Mouse (Mus musculus): ENCODE results near the gene Ntn1. TPM values are rescaled to one million over a fixed set of nuclear protein-coding genes. Genes with fewer than 3 reads are reported as not detected.

Gene Ntn1
- polyA plus RNA-seq, 1 experiment from 2014 or later, result 15.7 TPM

GRCm38 (mm10) chr11:68261162-68261892 lies 139.3 kb downstream of the Ntn1 start:
- H3K9ac ChIP-seq (replicated peaks; ENCODE audit: low read depth, low read length), result no peak overlapping the region
- H3K4me2 ChIP-seq (ENCODE audit: low read depth, low read length), result no peak overlapping the region
- no peak overlapping the region for H3K4me3 ChIP-seq (ENCODE audit: low read depth, low read length)
- H3K36me3 ChIP-seq (ENCODE audit: control insufficient read depth, insufficient read depth, low read length), result no peaks in the 10 kb centered on the region
- no peak overlapping the region for H3K27ac ChIP-seq (ENCODE audit: low read depth, low read length)
- no peaks in the 10 kb centered on the region for H3K4me1 ChIP-seq (ENCODE audit: control insufficient read depth, insufficient read depth, low read length)
- no peaks in the 10 kb centered on the region for H3K9me3 ChIP-seq (ENCODE audit: control insufficient read depth, low read length)
- ATAC-seq (ENCODE audit: low read depth), result no peak
- WGBS, result 77% methylated on average over 10 of the region's 10 CpGs
- no peaks in the 10 kb centered on the region for H3K27me3 ChIP-seq (ENCODE audit: control insufficient read depth, insufficient read depth, low read length)

- H3K9me3 ChIP-seq (ENCODE audit: control insufficient read depth, low read length), result no peaks in the 10 kb centered on the region
- no peaks in the 10 kb centered on the region for H3K27me3 ChIP-seq (ENCODE audit: control insufficient read depth, insufficient read depth, low read length)
- no peak for ATAC-seq (ENCODE audit: low read depth)
- over 99% methylated on average over 6 of the region's 6 CpGs for WGBS
- no peak overlapping the region for H3K4me3 ChIP-seq (ENCODE audit: low read depth, low read length)
- H3K36me3 ChIP-seq (ENCODE audit: control insufficient read depth, insufficient read depth, low read length), result no peaks in the 10 kb centered on the region
- H3K9ac ChIP-seq (replicated peaks; ENCODE audit: low read depth, low read length), result no peak overlapping the region
- no peak overlapping the region for H3K4me2 ChIP-seq (ENCODE audit: low read depth, low read length)
- no peak overlapping the region for H3K27ac ChIP-seq (ENCODE audit: low read depth, low read length)
- H3K4me1 ChIP-seq (ENCODE audit: control insufficient read depth, insufficient read depth, low read length), result no peaks in the 10 kb centered on the region
Measured at GRCm38 (mm10) chr11:68260399-68260798, 140.2 kb downstream of the Ntn1 start.

GRCm38 (mm10) chr11:68258498-68258897 lies 142.1 kb downstream of the Ntn1 start:
- 87% methylated on average over 4 of the region's 4 CpGs for WGBS
- H3K27me3 ChIP-seq (ENCODE audit: control insufficient read depth, insufficient read depth, low read length), result no peaks in the 10 kb centered on the region
- H3K4me3 ChIP-seq (ENCODE audit: low read depth, low read length), result no peak overlapping the region
- no peaks in the 10 kb centered on the region for H3K36me3 ChIP-seq (ENCODE audit: control insufficient read depth, insufficient read depth, low read length)
- H3K4me2 ChIP-seq (ENCODE audit: low read depth, low read length), result no peak overlapping the region
- no peak overlapping the region for H3K27ac ChIP-seq (ENCODE audit: low read depth, low read length)
- no peak for ATAC-seq (ENCODE audit: low read depth)
- H3K9me3 ChIP-seq (ENCODE audit: control insufficient read depth, low read length), result no peaks in the 10 kb centered on the region
- H3K9ac ChIP-seq (replicated peaks; ENCODE audit: low read depth, low read length), result no peak overlapping the region
- no peaks in the 10 kb centered on the region for H3K4me1 ChIP-seq (ENCODE audit: control insufficient read depth, insufficient read depth, low read length)

GRCm38 (mm10) chr11:68253531-68253930 lies 147.1 kb downstream of the Ntn1 start:
- WGBS, result 76% methylated on average over 7 of the region's 7 CpGs
- Histone ChIP-seq H3K9me3 (ENCODE audit: control insufficient read depth, low read length) (no peaks in the 10 kb centered on the region), H3K4me2 (ENCODE audit: low read depth, low read length) (no peak overlapping the region), H3K4me1 (ENCODE audit: control insufficient read depth, insufficient read depth, low read length) (0 out of 2 replicates have a peak, but pooled peaks cover 4% of the 10 kb centered on the region), H3K27me3 (ENCODE audit: control insufficient read depth, insufficient read depth, low read length) (no peaks in the 10 kb centered on the region), H3K36me3 (ENCODE audit: control insufficient read depth, insufficient read depth, low read length) (no peaks in the 10 kb centered on the region), H3K4me3 (ENCODE audit: low read depth, low read length) (no peak overlapping the region), H3K27ac (ENCODE audit: low read depth, low read length) (no peak overlapping the region), H3K9ac (replicated peaks; ENCODE audit: low read depth, low read length) (no peak overlapping the region)
- no peak for ATAC-seq (ENCODE audit: low read depth)

GRCm38 (mm10) chr11:68250106-68250505 lies 150.5 kb downstream of the Ntn1 start:
- WGBS, result 55% methylated on average over 6 of the region's 6 CpGs
- 0 out of 2 replicates have a peak, but pooled peaks have one; percentile 38 for ATAC-seq (ENCODE audit: low read depth)

GRCm38 (mm10) chr11:68247897-68248296 lies 152.7 kb downstream of the Ntn1 start:
- Histone ChIP-seq H3K4me3 (ENCODE audit: low read depth, low read length) (no peak overlapping the region), H3K27me3 (ENCODE audit: control insufficient read depth, insufficient read depth, low read length) (no peaks in the 10 kb centered on the region), H3K4me1 (ENCODE audit: control insufficient read depth, insufficient read depth, low read length) (peaks cover 4% of the 10 kb centered on the region; the same call in 1 of the 2 replicates), H3K36me3 (ENCODE audit: control insufficient read depth, insufficient read depth, low read length) (no peaks in the 10 kb centered on the region), H3K4me2 (ENCODE audit: low read depth, low read length) (no peak overlapping the region), H3K27ac (ENCODE audit: low read depth, low read length) (no peak overlapping the region), H3K9ac (replicated peaks; ENCODE audit: low read depth, low read length) (no peak overlapping the region), H3K9me3 (ENCODE audit: control insufficient read depth, low read length) (no peaks in the 10 kb centered on the region)
- WGBS, result 18% methylated on average over 6 of the region's 6 CpGs
- no peak for ATAC-seq (ENCODE audit: low read depth)

More at GRCm38 (mm10) chr11:68250106-68250505, 150.5 kb downstream of the Ntn1 start:
- no peak overlapping the region for H3K4me2 ChIP-seq (ENCODE audit: low read depth, low read length)
- H3K9ac ChIP-seq (replicated peaks; ENCODE audit: low read depth, low read length), result no peak overlapping the region
- H3K36me3 ChIP-seq (ENCODE audit: control insufficient read depth, insufficient read depth, low read length), result no peaks in the 10 kb centered on the region
- H3K4me1 ChIP-seq (ENCODE audit: control insufficient read depth, insufficient read depth, low read length), result 0 out of 2 replicates have a peak, but pooled peaks cover 4% of the 10 kb centered on the region
- H3K27me3 ChIP-seq (ENCODE audit: control insufficient read depth, insufficient read depth, low read length), result no peaks in the 10 kb centered on the region
- H3K4me3 ChIP-seq (ENCODE audit: low read depth, low read length), result no peak overlapping the region
- H3K9me3 ChIP-seq (ENCODE audit: control insufficient read depth, low read length), result no peaks in the 10 kb centered on the region
- H3K27ac ChIP-seq (ENCODE audit: low read depth, low read length), result no peak overlapping the region

- no peak overlapping the region for H3K4me3 ChIP-seq (ENCODE audit: low read depth, low read length)
- no peak overlapping the region for H3K4me2 ChIP-seq (ENCODE audit: low read depth, low read length)
- no peak overlapping the region for H3K27ac ChIP-seq (ENCODE audit: low read depth, low read length)
- H3K9me3 ChIP-seq (ENCODE audit: control insufficient read depth, low read length), result no peaks in the 10 kb centered on the region
- no peaks in the 10 kb centered on the region for H3K27me3 ChIP-seq (ENCODE audit: control insufficient read depth, insufficient read depth, low read length)
- WGBS, result 79% methylated on average over 5 of the region's 5 CpGs
- no peaks in the 10 kb centered on the region for H3K36me3 ChIP-seq (ENCODE audit: control insufficient read depth, insufficient read depth, low read length)
- H3K9ac ChIP-seq (replicated peaks; ENCODE audit: low read depth, low read length), result no peak overlapping the region
- 0 out of 2 replicates have a peak, but pooled peaks have one; percentile 14 for ATAC-seq (ENCODE audit: low read depth)
- peaks cover under 1% of the 10 kb centered on the region; the same call in 1 of the 2 replicates for H3K4me1 ChIP-seq (ENCODE audit: control insufficient read depth, insufficient read depth, low read length)
Measured at GRCm38 (mm10) chr11:68244992-68245261, 155.7 kb downstream of the Ntn1 start.

- no peak overlapping the region for H3K4me3 ChIP-seq (ENCODE audit: low read depth, low read length)
- no peak overlapping the region for H3K4me2 ChIP-seq (ENCODE audit: low read depth, low read length)
- H3K9ac ChIP-seq (replicated peaks; ENCODE audit: low read depth, low read length), result no peak overlapping the region
- H3K27me3 ChIP-seq (ENCODE audit: control insufficient read depth, insufficient read depth, low read length), result no peaks in the 10 kb centered on the region
- 0 out of 2 replicates have a peak, but pooled peaks have one; percentile 24 for ATAC-seq (ENCODE audit: low read depth)
- no peaks in the 10 kb centered on the region for H3K36me3 ChIP-seq (ENCODE audit: control insufficient read depth, insufficient read depth, low read length)
- no peaks in the 10 kb centered on the region for H3K9me3 ChIP-seq (ENCODE audit: control insufficient read depth, low read length)
- WGBS, result 64% methylated on average over 16 of the region's 16 CpGs
- H3K27ac ChIP-seq (ENCODE audit: low read depth, low read length), result no peak overlapping the region
- H3K4me1 ChIP-seq (ENCODE audit: control insufficient read depth, insufficient read depth, low read length), result no peaks in the 10 kb centered on the region; the same call in 1 of the 2 replicates
Measured at GRCm38 (mm10) chr11:68244254-68244991, 156.2 kb downstream of the Ntn1 start.

GRCm38 (mm10) chr11:68239756-68240155 lies 160.9 kb downstream of the Ntn1 start:
- H3K36me3 ChIP-seq (ENCODE audit: control insufficient read depth, insufficient read depth, low read length), result no peaks in the 10 kb centered on the region
- H3K27me3 ChIP-seq (ENCODE audit: control insufficient read depth, insufficient read depth, low read length), result no peaks in the 10 kb centered on the region
- H3K9ac ChIP-seq (replicated peaks; ENCODE audit: low read depth, low read length), result no peak overlapping the region
- H3K4me3 ChIP-seq (ENCODE audit: low read depth, low read length), result no peak overlapping the region
- H3K27ac ChIP-seq (ENCODE audit: low read depth, low read length), result no peak overlapping the region
- no peaks in the 10 kb centered on the region; the same call in 1 of the 2 replicates for H3K4me1 ChIP-seq (ENCODE audit: control insufficient read depth, insufficient read depth, low read length)
- WGBS, result 10% methylated on average over 5 of the region's 5 CpGs
- H3K4me2 ChIP-seq (ENCODE audit: low read depth, low read length), result no peak overlapping the region
- H3K9me3 ChIP-seq (ENCODE audit: control insufficient read depth, low read length), result no peaks in the 10 kb centered on the region
- ATAC-seq (ENCODE audit: low read depth), result no peak
